Mouse (Mus musculus) liver, embryonic 12.5 days (tissue): ENCODE measurements around the gene Kcnk1. TPM values are rescaled to one million over a fixed set of nuclear protein-coding genes. Genes with fewer than 3 reads are reported as not detected.

Source experiments
- ATAC-seq: fragments of 200-750 bp; cut with Nextera tagmentation; 2 replicates; pipeline ENCODE4 v1.8.0; 2017; ENCODE audit warnings: moderate number of reproducible peaks, mild to moderate bottlenecking, moderate library complexity
- H3K27ac ChIP-seq: fragments of 300-500 bp; sonication (generic); 2 replicates; pipeline ENCODE4 v1.5.1; 2016; ENCODE audit warnings: mild to moderate bottlenecking
- H3K27me3 ChIP-seq: fragments of 300-500 bp; sonication (generic); replicated peaks from 2 replicates; pipeline ENCODE4 v1.6.1; 2016; ENCODE audit warnings: mild to moderate bottlenecking, moderate library complexity
- H3K36me3 ChIP-seq: fragments of 300-500 bp; sonication (generic); 2 replicates; pipeline ENCODE4 v1.6.1; 2016; ENCODE audit warnings: mild to moderate bottlenecking, moderate library complexity
- H3K4me1 ChIP-seq: fragments of 300-500 bp; sonication (generic); 2 replicates; pipeline ENCODE4 v1.6.1; 2016
- H3K4me2 ChIP-seq: fragments of 300-500 bp; sonication (generic); 2 replicates; pipeline ENCODE4 v1.6.1; 2016; ENCODE audit warnings: mild to moderate bottlenecking, moderate library complexity
- H3K4me3 ChIP-seq: fragments of 300-500 bp; sonication (generic); 2 replicates; pipeline ENCODE4 v1.5.1; 2016; ENCODE audit warnings: mild to moderate bottlenecking, moderate library complexity
- H3K9ac ChIP-seq: fragments of 300-500 bp; sonication (generic); 2 replicates; pipeline ENCODE4 v1.6.1; 2016; ENCODE audit warnings: mild to moderate bottlenecking, moderate library complexity
- H3K9me3 ChIP-seq: fragments of 300-500 bp; sonication (generic); replicated peaks from 2 replicates; pipeline ENCODE4 v1.6.1; 2016; ENCODE audit warnings: mild to moderate bottlenecking, moderate library complexity
- WGBS: fragments of 180-500 bp; shearing (Covaris S2); methylation state at CpG from one replicate; pipeline ENCODE4 v1.1.7; 2016; ENCODE audit not compliant: insufficient replicate concordance; 5-methylcytosine and 5-hydroxymethylcytosine counted together
- polyA plus RNA-seq: library from polyadenylated mRNA; unstranded; fragments of >200 nt; fragmentation: Nextera tagmentation; extraction: Ambion mirVana; gene quantifications from 2 replicates; pipeline ENCODE4 v1.2.1, GENCODE M21; 2016

Kcnk1 gene
- polyA plus RNA-seq, 1 experiment from 2014 or later, result 0.66 TPM

GRCm38 (mm10) chr8:125963807-125964211 is 31.2 kb upstream of the Kcnk1 start:
- peaks cover 49% of the 10 kb centered on the region for H3K27me3 ChIP-seq
- H3K9ac ChIP-seq, result no peak overlapping the region
- H3K9me3 ChIP-seq, result 0 out of 2 replicates have a peak, but pooled peaks cover 5% of the 10 kb centered on the region
- no peak overlapping the region for H3K27ac ChIP-seq
- no peaks in the 10 kb centered on the region for H3K36me3 ChIP-seq
- H3K4me1 ChIP-seq, result no peaks in the 10 kb centered on the region
- WGBS, result 11% methylated on average over 11 of the region's 11 CpGs
- H3K4me3 ChIP-seq, result no peak overlapping the region
- no peak for ATAC-seq
- H3K4me2 ChIP-seq, result peak overlapping the region; percentile 17

DNA sequence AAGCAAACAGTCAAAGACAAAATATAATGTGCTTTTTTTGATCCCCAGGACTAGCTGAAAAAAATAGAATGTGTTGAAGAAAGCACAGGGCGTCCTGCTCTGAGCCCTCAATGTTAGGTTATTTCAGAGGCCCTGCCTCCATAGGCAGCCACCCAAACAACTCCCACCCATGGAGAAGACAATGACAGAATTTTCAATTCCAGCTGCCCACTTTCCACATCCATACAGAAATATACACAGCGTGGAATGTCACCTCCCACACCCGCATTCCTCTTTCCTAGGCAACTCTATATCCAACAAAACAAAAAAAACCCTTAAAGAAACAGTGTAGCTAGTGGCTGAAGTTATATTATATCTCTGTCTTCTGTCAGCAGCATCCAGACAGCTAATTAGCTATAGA is 23.6 kb upstream of the Kcnk1 start:
- 63% methylated on average over 3 of the region's 3 CpGs for WGBS
- H3K36me3 ChIP-seq, result no peaks in the 10 kb centered on the region
- no peaks in the 10 kb centered on the region for H3K9me3 ChIP-seq
- no peak overlapping the region for H3K27ac ChIP-seq
- no peak overlapping the region for H3K4me3 ChIP-seq
- peaks cover 9% of the 10 kb centered on the region; the same call in 1 of the 2 replicates for H3K27me3 ChIP-seq
- no peaks in the 10 kb centered on the region for H3K4me1 ChIP-seq
- no peak overlapping the region for H3K4me2 ChIP-seq
- ATAC-seq, result no peak
- no peak overlapping the region for H3K9ac ChIP-seq

DNA sequence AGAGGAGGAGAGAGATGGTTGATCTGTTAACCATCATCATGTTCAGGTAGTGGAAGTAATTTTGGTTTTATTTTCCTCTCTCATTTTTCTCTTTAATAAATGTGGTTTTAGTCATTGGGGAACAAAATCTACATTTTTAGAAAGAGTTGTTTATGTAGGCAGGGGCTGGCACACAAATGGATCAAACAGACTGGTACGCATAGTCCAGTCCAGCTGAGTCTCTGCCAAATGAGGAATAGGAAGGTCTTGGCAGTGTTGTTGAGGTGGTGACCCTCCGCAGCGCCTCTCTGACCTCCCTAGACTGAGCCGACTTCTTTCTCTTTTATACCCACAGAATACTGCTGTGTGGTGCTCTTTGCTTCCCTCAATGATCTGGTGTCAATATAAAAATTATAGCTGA is 19.0 kb upstream of the Kcnk1 start:
- no peaks in the 10 kb centered on the region for H3K9me3 ChIP-seq
- no peak overlapping the region for H3K27ac ChIP-seq
- WGBS, result 68% methylated on average over 4 of the region's 4 CpGs
- peaks cover 3% of the 10 kb centered on the region; the same call in 1 of the 2 replicates for H3K27me3 ChIP-seq
- no peak overlapping the region for H3K4me2 ChIP-seq
- no peaks in the 10 kb centered on the region for H3K36me3 ChIP-seq
- H3K4me3 ChIP-seq, result no peak overlapping the region
- H3K9ac ChIP-seq, result no peak overlapping the region
- no peak for ATAC-seq
- no peaks in the 10 kb centered on the region for H3K4me1 ChIP-seq

- no peaks in the 10 kb centered on the region for H3K9me3 ChIP-seq
- no peak overlapping the region for H3K4me3 ChIP-seq
- 14% methylated on average over 6 of the region's 6 CpGs for WGBS
- ATAC-seq, result no peak
- no peak overlapping the region for H3K4me2 ChIP-seq
- no peak overlapping the region for H3K27ac ChIP-seq
- no peaks in the 10 kb centered on the region for H3K4me1 ChIP-seq
- no peaks in the 10 kb centered on the region for H3K27me3 ChIP-seq
- H3K36me3 ChIP-seq, result no peaks in the 10 kb centered on the region
- H3K9ac ChIP-seq, result no peak overlapping the region
Measured at GRCm38 (mm10) chr8:125980826-125981225, 14.1 kb upstream of the Kcnk1 start.

GRCm38 (mm10) chr8:125983515-125983914 is 11.5 kb upstream of the Kcnk1 start:
- Histone ChIP-seq H3K36me3 (no peaks in the 10 kb centered on the region), H3K27me3 (no peaks in the 10 kb centered on the region; the same call in 1 of the 2 replicates), H3K9ac (no peak overlapping the region), H3K9me3 (no peaks in the 10 kb centered on the region), H3K4me3 (no peak overlapping the region), H3K4me2 (no peak overlapping the region), H3K4me1 (no peaks in the 10 kb centered on the region), H3K27ac (no peak overlapping the region)
- WGBS, result 33% methylated on average over 3 of the region's 3 CpGs
- no peak for ATAC-seq

DNA sequence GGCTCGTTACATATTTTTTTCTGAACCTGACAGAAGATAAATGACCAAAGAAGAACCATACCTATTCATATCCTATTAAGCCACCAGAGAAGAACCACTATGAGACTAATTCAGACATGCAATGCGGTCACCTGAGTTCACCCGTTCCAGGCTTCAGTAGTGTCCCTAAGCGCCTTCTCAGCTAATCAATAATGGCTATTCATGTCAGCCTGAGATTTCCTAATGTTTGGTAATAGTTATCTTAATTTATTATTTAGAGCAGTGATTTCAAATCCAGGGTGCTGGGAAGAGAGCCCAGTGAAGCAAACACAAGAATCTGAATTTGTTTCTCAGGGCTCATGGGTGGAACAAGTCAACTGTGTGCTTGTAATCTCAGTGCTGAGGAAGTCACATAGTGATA is 10.8 kb upstream of the Kcnk1 start:
- no peak overlapping the region for H3K27ac ChIP-seq
- H3K4me2 ChIP-seq, result no peak overlapping the region
- H3K36me3 ChIP-seq, result no peaks in the 10 kb centered on the region
- WGBS, result 73% methylated on average over 4 of the region's 4 CpGs
- H3K9me3 ChIP-seq, result no peaks in the 10 kb centered on the region
- no peaks in the 10 kb centered on the region for H3K4me1 ChIP-seq
- no peak overlapping the region for H3K9ac ChIP-seq
- no peaks in the 10 kb centered on the region; the same call in 1 of the 2 replicates for H3K27me3 ChIP-seq
- no peak for ATAC-seq
- H3K4me3 ChIP-seq, result no peak overlapping the region

- no peak for ATAC-seq
- H3K4me1 ChIP-seq, result no peaks in the 10 kb centered on the region
Measured at GRCm38 (mm10) chr8:125985364-125985763, 9.6 kb upstream of the Kcnk1 start.

DNA sequence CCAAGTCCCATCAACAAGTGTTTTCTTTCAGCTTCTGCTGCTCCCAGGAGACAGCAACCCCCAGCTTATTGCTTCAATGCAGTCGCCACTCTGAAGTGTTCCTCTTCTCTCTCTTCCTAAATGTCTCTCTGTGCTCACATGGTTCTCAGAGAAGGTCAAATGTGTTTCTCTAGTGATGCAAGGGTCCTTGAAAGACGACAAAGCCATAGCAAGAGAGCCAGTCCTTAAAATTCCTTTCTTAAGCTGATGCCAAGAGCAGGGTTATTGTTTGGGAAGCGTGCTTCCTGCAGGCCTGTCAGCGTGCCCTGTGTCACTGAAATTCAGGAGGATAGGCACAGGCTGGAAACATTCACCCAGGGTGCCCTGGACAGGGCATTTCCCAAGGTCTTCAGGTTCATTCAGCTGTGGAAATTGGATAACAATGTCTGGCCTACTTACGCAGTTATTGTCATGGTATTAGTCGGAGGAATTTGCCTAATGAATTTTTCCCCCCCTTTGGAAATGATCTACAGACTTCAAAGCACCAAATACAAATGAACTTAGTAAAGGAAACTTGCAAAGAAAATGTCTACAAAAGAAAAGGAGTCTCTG is 7.9 kb upstream of the Kcnk1 start:
- Histone ChIP-seq H3K9ac (no peak overlapping the region), H3K27me3 (peaks cover 5% of the 10 kb centered on the region; the same call in 1 of the 2 replicates), H3K4me3 (no peak overlapping the region), H3K4me1 (no peaks in the 10 kb centered on the region), H3K4me2 (no peak overlapping the region), H3K27ac (no peak overlapping the region), H3K9me3 (no peaks in the 10 kb centered on the region), H3K36me3 (no peaks in the 10 kb centered on the region)
- WGBS, result 61% methylated on average over 6 of the region's 6 CpGs
- ATAC-seq, result no peak

More at GRCm38 (mm10) chr8:125985364-125985763, 9.6 kb upstream of the Kcnk1 start:
- Histone ChIP-seq H3K36me3 (no peaks in the 10 kb centered on the region), H3K9ac (no peak overlapping the region), H3K9me3 (no peaks in the 10 kb centered on the region), H3K27me3 (no peaks in the 10 kb centered on the region; the same call in 1 of the 2 replicates), H3K27ac (no peak overlapping the region), H3K4me2 (no peak overlapping the region), H3K4me3 (no peak overlapping the region)
- WGBS, result 78% methylated on average over 2 of the region's 2 CpGs

GRCm38 (mm10) chr8:125987996-125988395 is 7.0 kb upstream of the Kcnk1 start:
- Histone ChIP-seq H3K4me3 (no peak overlapping the region), H3K9ac (no peak overlapping the region), H3K36me3 (no peaks in the 10 kb centered on the region), H3K4me2 (no peak overlapping the region), H3K27ac (no peak overlapping the region), H3K4me1 (no peaks in the 10 kb centered on the region), H3K27me3 (peaks cover 14% of the 10 kb centered on the region), H3K9me3 (no peaks in the 10 kb centered on the region)
- ATAC-seq, result no peak
- 7% methylated on average over 2 of the region's 2 CpGs for WGBS

DNA sequence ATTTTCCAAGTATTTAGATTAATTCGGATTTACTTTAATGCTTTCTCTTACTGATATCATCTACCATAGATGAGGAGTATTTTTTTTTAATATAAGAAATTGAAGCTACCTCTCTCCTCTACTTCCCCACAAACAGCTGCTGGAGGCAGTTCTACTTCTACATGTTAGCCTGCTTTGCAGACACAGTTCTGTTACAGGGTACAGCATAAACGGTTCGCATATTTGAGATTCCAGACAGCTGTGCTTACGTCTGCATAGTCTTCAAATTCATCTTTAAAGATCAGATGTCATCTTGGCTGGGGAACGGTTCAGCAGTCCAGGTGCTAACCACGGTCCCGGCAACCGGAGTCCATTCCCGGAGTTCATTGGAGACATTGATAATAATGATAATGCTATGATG is 1.3 kb upstream of the Kcnk1 start:
- Histone ChIP-seq H3K4me3 (no peak overlapping the region), H3K4me2 (no peak overlapping the region), H3K9ac (no peak overlapping the region), H3K4me1 (no peaks in the 10 kb centered on the region), H3K9me3 (no peaks in the 10 kb centered on the region), H3K36me3 (no peaks in the 10 kb centered on the region), H3K27ac (no peak overlapping the region), H3K27me3 (peaks cover 68% of the 10 kb centered on the region)
- ATAC-seq, result no peak
- WGBS, result 69% methylated on average over 9 of the region's 9 CpGs

DNA sequence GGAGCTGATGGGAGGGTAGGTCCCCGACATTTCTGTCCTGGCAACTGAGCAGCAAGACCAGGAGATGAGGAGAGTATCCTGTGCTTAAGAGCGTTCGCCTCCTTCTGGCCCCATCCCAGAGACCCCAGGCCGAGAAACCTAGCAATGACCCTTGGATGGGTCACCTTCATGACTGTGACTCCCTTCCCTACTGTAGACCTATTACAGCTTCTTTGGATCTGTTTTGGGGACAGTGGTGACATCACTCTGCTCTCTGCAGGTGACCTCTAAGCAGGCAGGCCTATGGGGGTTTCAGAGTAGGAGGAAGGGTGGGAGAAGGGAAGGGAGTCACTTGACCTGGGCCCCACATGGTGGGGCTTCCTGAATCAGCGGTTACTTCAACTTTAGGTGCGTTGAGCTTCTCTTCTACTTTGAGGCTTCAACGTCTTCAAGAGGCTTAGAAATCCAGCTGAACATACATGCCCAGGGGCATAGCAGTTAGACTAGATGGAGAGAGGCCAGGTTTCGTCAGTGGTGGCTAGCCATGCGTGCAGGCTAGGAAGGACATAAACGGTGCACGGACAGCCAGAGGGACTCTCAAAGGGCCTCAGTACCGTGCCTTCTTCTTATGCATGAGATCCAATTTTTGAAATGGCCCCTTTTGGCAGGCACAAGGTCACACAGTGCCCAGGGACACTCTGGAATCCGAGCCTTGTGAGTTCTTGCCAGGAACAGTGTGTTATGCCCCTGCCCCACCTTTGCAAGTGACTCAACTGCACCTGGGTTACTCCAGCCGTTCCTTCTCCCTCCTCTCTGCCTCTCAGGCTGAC is 1.3 kb downstream of the Kcnk1 start:
- 17% methylated on average over 14 of the region's 14 CpGs for WGBS
- peak overlapping the region; percentile 59; the same call in 1 of the 2 replicates for H3K4me2 ChIP-seq
- H3K4me3 ChIP-seq, result peak overlapping the region; percentile 35; the same call in 1 of the 2 replicates
- no peaks in the 10 kb centered on the region for H3K36me3 ChIP-seq
- peaks cover 79% of the 10 kb centered on the region for H3K27me3 ChIP-seq
- H3K9me3 ChIP-seq, result no peaks in the 10 kb centered on the region
- no peak overlapping the region for H3K27ac ChIP-seq
- ATAC-seq, result no peak
- no peak overlapping the region for H3K9ac ChIP-seq
- no peaks in the 10 kb centered on the region for H3K4me1 ChIP-seq

DNA sequence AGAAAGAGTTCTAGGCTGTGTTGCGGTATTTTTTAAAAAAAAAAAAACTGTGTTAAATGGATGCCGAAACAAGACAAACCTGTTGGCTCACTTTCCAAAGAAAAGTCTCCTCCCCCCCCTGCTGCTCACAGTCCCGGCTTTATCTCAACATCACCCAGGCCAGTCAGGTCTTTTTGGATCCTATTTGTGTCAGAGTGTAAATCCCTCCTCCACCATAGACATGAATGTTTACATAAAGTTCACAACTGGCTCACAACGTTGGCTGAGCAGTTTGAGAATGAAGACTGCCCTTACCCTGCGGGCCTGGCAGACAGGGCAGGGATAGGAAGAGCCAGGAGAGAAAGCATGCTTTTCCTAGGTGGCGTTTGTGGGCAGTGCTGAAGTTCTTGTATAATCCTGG is 2.0 kb downstream of the Kcnk1 start:
- ATAC-seq, result no peak
- Histone ChIP-seq H3K9ac (no peak overlapping the region), H3K36me3 (no peaks in the 10 kb centered on the region), H3K27me3 (peaks cover 75% of the 10 kb centered on the region), H3K27ac (no peak overlapping the region), H3K4me1 (no peaks in the 10 kb centered on the region), H3K4me2 (no peak overlapping the region), H3K9me3 (no peaks in the 10 kb centered on the region), H3K4me3 (no peak overlapping the region)
- 27% methylated on average over 6 of the region's 6 CpGs for WGBS
